ENCODE assay signal across 21 mouse cellular contexts in the genomic region with DNA sequence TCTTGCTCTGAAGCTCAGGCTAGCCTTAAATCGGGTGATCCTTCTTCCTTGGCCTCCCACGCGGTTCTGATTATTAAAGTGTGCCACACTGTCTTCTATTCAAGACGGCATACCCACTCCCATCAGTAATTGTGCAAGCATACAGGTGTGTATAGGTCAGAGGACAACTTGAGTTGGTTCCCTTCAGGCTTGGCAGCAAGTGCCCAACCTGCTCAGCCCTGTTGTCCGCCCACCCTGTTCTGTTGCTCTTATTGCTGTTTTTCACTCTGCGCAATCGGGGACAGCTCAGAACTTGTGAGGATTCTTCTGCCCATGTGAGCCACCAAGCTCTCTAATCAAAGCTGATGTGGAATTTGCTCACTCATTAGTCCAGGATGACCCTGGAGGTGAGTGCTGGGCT. TPM values are rescaled to one million over a fixed set of nuclear protein-coding genes. Genes with fewer than 3 reads are reported as not detected.
"Had no signal": no experiment of that assay in that cellular context is flagged by ENCODE, and none has a peak within 500 bp of the region (broad histone marks: within the 10 kb centered on the region; RNA-seq: fewer than 3 reads in every experiment).

No protein-coding gene starts in this region.

- DNase-seq: left cerebral cortex, postnatal 4 days; liver; liver, embryonic 13.5 days; liver, postnatal 0 days; lung, adult 18-20 months; lung, adult 2 months; lung, embryonic 14.5 days; lung, postnatal 10 days; lung, postnatal 14 days; lung, postnatal 36 days; lung, postnatal 4 days; midbrain, embryonic 14.5 days had no signal

RNA-seq across cellular contexts. Expression of a gene that starts 24.0 kb away (rescaled TPM):
- total RNA-seq: left cerebral cortex, postnatal 10 days; left cerebral cortex, postnatal 14 days; left cerebral cortex, postnatal 36 days; left cerebral cortex, postnatal 4 days; megakaryocyte progenitor cell, adult 5-6 weeks; megakaryocyte-erythroid progenitor cell, adult 5-6 weeks; midbrain, postnatal 0 days had no signal

RNA-seq across cellular contexts. Expression of a gene that starts 24.0 kb away (rescaled TPM):
- total RNA-seq: left cerebral cortex, adult 8-10 months; left cerebral cortex, postnatal 10 days; left cerebral cortex, postnatal 14 days; left cerebral cortex, postnatal 36 days; left cerebral cortex, postnatal 4 days; megakaryocyte progenitor cell, adult 5-6 weeks; megakaryocyte, adult 5-6 weeks; megakaryocyte-erythroid progenitor cell, adult 5-6 weeks; midbrain, postnatal 0 days; monocyte, adult 5-6 weeks had no signal
